Mouse (Mus musculus) kidney, adult 9 months (tissue): ENCODE data around the gene Arhgap15.

Experiments used
- DNase-seq: peaks from one replicate; pipeline ENCODE4 v3.0.0; 2022

Arhgap15 gene

DNA sequence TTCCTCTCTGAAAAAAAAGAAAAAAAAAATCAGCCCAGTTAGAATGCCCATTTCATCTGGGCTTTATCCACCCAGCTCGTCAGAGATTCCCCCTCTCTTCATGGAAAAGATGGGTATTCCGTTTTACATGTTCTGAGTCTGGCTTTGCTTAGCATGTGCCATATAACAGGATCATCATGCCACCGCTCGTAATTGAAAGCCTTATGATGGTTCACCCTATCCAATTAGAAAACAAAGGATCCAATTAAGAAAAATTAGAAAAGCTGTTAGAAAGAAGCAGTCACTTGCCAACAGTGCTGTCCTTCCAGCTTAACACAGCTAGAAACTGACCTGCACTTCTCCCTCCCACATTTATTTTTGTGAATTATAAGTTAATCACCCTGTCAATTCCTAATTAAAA, 640.9 kb downstream of the Arhgap15 start:
- no peak for DNase-seq

DNA sequence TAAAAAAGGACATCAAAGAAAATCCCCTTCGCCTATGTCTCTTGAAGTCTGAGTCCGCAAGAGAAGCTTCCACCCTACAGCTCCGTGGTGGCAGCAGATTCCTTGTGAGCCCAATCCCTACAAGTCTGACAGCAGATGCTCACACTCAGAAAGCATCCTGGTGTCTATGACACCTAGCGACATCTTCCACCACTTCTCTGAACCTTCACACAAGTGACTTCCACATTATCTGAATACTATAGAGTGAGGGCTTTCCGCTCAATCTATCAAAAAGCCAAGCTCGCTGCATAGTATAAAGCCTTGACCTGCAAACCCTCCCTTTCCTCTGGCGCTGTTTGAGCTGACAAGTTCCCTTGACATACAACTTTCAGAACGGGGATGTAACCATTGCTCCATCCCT, 645.2 kb downstream of the Arhgap15 start:
- DNase-seq: no peak

DNA sequence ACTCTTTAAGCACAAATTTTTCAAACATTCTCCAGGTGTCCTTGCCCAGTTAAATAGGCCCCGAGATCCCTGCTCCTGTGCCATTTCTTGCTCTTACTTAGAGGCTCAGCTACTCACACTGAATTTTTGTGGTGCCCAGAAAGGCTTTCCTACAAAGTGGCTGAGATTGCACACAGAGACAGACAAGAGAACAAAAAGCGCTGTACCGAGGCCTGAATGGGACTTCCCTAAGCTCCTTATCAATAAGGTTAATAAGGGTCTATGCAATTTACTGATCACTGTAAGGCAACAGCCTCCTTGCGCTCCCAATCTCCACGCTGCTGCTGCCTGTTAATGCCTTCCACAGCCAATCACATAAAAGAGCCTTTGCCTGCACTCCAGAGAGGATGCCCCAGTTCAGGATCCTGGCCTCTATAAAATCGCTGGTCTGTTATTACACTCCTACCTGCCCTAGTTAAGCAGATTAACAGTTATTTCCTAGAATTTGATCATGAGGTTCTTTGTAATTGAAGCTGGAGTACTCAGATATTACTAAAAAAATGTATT, 646.4 kb downstream of the Arhgap15 start:
- DNase-seq: no peak

DNA sequence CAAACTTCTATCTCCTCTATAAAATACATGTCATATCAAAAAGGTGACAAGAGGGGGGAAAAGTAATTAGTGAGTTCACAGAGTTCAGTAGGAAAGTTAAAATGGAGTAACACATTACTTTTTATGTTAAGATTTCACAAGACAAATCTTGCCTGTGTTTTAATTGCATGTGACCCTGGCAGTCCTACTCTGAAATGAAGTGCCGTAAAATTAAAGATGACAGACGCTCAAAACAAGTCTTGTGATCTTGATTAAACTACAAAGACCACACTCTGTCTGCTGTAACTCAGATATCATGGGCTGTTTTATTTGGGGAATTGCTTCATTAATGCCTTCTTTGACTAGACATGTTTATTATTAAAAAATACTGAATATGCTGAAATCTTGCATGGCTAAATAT, 647.0 kb downstream of the Arhgap15 start:
- no peak for DNase-seq

DNA sequence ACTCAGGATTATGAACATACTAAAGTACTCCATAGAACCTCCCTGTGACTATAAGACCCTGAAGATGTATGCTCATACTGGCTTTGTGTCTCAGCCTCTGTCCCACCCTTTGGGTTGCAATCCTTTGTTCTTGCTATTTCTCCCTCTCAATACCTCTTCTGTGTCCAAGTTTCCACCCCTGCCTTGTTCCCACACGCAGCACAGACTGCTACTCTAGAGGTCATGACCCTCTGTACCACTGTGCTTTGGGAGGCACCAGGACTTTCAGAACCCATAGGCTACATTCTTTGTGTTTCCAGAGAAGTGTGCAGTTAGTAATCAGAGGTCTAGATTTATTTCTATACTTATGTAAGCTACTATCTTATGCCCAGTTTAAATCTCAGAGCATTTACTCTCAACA, 648.6 kb downstream of the Arhgap15 start:
- DNase-seq: no peak

DNA sequence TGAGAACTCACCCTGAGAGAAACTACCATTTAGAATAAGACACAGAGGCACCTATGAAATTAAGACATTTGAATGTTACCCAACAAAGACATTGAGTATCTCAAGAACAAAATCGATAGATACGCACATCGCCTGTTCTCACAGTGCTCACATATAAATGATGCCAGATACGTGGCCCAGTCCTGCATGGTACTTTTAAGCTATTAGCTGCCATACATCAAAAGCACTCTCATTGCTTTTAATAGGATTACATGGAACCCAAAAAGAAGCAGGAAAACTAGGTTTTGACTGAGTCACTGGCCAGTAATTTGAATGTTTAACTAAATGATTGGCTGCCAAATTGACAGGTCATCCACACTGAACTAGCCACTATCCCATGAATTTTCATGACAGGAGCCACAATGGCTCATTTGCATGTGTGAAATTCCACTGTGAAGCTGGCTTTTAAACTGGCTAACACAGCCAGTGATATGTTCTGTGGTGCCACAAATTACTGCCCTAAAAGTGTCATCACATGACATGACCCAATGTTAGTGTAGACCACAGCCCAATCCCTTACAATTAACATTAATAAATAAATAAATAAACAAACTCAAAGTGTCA, 649.2 kb downstream of the Arhgap15 start:
- DNase-seq: peak; percentile 37

DNA sequence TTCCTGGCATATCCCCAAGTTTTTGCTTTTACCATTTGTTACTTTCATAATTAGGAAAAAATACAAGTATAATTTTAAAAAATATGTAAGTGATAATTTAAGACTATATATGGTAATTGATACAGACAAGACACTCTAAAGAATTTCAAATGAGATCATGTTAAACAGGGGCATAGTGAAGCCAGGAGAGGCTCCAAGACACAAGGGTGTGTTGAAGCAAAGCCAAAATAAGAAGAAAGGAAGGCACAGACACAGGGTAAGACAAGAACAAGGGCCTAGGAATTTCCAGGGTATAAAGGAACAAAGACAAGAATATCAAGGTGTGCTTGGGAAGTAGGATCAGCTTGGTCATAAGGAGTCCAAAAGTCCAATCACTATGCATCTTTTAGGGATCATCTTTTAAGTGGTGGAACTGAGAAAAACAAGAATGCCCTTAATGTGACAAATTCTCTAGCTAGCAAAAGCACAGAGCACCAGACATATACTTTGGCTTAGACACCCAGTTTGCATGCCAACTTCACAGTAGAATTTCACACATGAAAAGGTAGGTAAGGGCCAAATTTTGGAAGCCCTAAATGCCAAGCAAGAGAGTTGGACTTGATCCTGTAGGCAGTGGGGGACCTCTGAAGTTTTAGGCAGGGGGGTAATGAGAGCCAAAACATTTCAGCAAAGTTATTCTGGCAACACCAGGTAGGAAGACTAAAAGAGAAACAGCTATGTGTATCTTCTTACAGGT, 650.7 kb downstream of the Arhgap15 start:
- DNase-seq: no peak

DNA sequence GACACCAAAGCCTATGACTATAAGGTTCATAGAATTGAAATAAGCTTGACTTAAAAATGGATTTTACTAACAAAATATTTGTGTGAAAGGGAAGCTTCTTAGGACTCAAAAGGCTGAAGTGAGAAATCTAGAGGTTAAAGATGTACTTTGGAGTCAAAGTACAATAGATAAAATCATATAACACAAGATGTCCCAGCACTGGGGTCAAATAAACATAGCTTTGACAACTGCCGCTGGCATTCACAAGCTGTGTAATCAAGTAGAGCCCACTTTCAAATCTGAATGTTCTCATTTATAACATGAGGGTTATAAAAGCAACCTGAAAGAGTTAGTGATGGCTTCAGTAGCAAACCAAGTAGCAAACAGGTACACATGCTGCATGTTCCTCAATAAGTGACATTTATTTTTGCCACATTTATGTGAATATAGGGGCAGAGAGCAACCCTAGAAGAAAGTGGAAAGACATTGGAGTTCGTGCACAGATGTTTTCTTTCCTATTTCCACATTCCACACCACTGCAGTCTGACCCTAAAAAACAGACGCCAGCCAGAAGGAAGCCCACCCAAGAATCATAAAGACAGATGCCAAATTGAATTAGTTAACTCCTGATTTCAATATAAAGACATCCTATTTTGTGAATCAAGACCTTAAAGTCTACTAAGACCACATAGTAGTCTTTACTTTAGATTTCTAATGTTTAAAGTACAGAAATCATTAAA, 653.2 kb downstream of the Arhgap15 start:
- DNase-seq: no peak

DNA sequence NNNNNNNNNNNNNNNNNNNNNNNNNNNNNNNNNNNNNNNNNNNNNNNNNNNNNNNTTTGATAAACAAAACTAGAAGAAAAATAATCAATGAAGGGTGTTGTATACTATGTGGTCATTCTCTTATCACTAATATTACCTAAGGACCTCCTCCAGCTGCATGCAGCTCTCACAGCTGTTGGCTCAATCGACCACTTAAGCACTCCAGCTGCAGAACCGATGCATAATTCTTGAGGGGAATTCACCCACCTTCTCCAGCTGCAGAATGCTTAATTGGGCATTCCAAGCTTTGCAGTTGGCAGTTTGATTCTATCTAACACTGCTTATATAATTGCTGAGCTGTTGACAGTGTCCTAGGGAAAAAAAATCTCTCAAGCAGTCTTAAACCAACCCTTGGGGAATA, 663.0 kb downstream of the Arhgap15 start:
- no peak for DNase-seq

DNA sequence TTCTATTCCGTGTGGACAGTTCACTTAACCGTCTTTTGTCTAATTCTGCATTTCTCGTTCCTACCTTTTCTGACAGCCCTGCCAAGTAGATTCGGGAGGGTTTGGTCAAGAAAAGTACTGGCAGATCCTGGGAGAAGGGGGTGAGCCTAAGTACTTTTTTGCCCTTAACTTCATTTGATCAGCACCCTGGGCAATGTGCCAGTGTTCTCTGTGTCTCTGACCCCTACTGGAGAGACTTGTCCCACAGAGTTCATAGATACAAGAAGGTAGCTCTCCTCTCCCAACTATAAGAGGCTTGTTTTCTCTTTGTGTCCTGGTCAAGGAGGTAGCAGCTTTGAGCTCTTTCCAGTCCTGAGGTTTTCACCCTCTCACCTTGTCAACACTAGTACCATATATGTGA, 667.7 kb downstream of the Arhgap15 start:
- DNase-seq: peak; percentile 70

DNA sequence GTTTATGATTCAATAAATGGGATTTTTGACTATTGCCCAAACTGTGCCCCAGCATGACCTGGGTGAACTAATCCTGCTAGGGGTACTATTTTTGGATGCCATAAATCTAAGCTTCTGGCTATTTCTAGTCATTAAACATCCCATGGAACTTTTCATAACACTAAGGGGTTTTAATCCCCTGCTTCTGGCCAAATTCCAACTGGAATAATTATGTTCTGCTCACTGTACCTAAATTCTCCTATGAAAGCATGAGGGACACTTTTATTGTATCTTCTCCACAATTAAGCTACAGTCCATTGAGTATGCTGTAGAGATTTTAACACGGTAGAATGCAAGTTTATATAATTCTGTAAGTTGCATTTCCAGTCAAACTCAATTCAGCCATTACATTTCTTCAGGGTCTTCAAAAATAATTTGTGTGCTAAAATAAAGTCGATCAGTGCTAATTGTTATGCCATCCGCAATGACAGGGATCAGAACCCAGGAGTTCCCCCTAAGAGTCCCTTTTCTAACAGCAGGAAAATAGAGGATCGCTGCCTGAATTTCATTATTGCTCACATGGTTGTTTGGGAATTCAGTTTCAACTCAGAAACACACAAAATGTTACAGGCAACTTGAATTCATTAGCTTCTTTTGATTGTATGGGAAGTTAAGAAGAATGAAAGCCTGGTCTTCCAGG, 671.1 kb downstream of the Arhgap15 start:
- no peak for DNase-seq

DNA sequence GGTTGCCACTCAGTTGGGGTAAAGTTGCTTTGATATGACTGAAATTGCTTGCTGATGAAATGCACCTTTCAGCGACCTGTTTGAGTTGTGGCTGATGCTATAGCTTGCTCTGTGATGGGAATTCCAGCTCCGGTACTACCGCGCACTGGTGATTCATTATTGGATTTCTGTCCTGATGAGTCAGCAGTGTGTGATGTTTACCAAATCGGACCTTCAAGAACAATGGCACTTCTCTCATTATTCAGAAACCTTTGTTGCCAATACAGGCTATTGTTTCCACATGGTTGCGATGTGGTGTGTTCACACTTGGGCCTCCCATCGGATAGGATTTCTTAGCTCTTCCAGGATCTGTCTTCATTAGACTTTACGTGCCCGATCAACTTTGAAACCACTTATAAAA, 681.9 kb downstream of the Arhgap15 start:
- no peak for DNase-seq

DNA sequence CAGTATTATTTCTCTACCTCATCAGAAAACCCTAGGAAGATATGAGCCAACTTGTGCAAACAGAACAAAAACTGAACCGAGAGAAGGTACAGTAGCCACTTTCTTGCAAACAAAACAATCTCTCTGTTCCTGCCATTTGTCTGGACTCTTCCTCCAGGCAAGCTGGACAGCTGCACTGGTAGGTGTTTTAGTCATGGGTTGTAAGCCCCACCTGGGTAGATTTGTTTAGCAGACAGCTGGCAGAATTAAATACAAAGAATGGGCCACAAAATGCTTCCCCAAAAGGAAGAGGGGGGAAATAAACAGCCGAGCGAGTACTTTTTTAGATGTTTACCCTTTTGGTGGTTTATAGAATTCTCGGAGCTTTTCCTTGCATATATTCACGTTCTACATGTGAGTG, 688.0 kb downstream of the Arhgap15 start:
- no peak for DNase-seq

DNA sequence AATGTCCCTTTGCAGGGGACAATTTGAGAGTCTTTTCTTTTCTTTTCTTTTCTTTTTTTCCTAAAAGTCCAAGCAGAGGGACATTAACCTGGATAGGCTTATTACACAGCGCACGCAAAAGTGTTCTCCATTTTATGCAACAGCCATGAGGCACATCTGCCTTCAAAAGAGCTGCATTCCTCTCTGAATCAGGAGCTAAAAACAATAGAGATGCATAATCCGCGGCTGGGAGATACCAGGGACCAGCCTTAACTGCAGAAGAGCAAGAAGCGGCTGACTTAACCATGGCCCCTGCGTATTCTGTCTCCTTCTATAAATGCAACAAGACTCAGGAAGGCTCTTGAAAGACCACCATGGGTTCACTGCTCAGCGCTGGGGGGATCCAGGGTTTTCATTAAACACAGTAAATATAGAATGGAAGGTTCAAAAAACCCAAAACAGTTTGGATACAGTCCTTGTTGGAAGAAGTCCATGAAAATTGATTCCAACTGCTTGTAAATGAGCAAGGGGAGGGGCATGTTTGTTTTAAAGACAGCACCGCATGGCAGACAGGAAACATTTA, 689.0 kb downstream of the Arhgap15 start:
- DNase-seq: no peak

DNA sequence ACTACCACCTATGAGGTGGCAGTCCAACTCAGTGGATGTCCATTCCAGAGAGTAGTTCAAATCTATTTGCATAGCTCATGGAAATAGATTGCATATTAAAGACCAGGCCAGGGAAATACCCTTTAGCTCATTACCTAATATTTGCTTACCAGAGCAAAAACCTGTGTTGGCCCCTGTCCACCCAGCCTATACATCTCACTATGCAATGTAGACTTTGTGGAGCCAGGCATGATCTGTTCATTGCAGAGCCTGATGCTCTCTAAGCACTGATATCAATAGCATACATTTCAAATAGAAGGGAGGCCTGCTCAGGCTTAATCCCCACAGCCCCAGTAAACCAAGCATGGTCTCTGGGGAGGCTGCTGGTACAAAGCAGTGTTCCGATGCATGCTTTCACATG, 689.4 kb downstream of the Arhgap15 start:
- DNase-seq: no peak

DNA sequence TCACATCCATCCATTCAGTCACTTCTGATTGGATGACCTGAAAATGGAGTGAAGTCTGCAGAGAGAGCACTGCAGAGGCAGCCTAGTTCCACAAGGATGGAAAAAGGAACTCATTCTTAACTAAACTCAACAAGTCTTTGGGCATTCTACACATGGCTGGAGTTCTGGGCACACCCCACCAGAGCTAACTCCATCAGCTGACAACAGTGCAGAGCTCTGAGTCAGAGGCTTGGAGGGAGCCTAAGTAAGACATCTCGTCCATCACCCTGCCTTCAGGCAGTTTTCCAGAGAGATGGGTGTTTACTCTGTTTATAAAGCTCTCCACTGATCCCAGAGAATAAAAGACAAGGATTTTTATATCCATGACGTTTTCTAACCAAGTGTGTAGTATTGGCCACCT, 696.3 kb downstream of the Arhgap15 start:
- DNase-seq: no peak
